Comparison of ENCODE assay signal across 21 mouse cellular contexts in the genomic region with DNA sequence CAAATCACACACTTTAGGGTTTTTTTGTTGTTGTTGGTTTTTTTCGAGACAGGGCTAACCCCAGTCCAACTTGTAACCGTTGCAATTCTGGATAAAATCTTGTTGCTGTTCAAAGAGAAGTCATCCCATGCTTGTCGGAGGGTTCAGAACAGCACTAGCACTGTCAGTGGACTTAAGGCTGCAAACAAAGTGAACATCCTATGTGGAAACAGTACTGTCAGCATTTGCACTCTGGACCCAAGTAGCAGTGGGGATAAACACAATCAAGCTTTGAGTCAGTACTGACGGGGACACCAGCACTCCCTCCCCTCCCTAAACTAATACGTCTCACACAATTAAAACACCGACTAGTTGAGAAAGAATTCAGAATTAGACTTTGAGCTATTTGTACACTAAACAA. TPM values are rescaled to one million over a fixed set of nuclear protein-coding genes. Genes with fewer than 3 reads are reported as not detected.
"Had no signal": no experiment of that assay in that cellular context is flagged by ENCODE, and none has a peak within 500 bp of the region (broad histone marks: within the 10 kb centered on the region; RNA-seq: fewer than 3 reads in every experiment).

No protein-coding gene starts in this region.

- H3K4me2 ChIP-seq: intestine, embryonic 15.5 days; limb, embryonic 13.5 days; liver, embryonic 13.5 days; lung, embryonic 15.5 days; midbrain, embryonic 12.5 days; midbrain, embryonic 15.5 days; neural tube, embryonic 12.5 days; neural tube, embryonic 15.5 days; stomach, embryonic 15.5 days had no signal

- H3K27ac ChIP-seq: intestine, embryonic 15.5 days; limb, embryonic 10.5 days; limb, embryonic 13.5 days; liver, embryonic 13.5 days; lung, embryonic 15.5 days; midbrain, embryonic 12.5 days; midbrain, embryonic 15.5 days; neural tube, embryonic 12.5 days; neural tube, embryonic 15.5 days; stomach, embryonic 15.5 days had no signal

- H3K4me1 ChIP-seq: intestine, embryonic 15.5 days; limb, embryonic 10.5 days; limb, embryonic 13.5 days; lung, embryonic 15.5 days; megakaryocyte, embryonic 14.5 days; midbrain, embryonic 12.5 days; midbrain, embryonic 15.5 days; neural tube, embryonic 12.5 days; neural tube, embryonic 15.5 days; stomach, embryonic 15.5 days had no signal

- ATAC-seq: hindbrain, embryonic 16.5 days; intestine, embryonic 15.5 days; midbrain, embryonic 15.5 days had no signal

- DNase-seq: kidney, postnatal 4 days; liver, embryonic 13.5 days; lung, adult 18-20 months; lung, postnatal 10 days; lung, postnatal 36 days; right cerebral cortex, adult 18-20 months; right cerebral cortex, postnatal 14 days; right cerebral cortex, postnatal 4 days; thymus, postnatal 25 days had no signal

- H3K27me3 ChIP-seq: intestine, embryonic 15.5 days; limb, embryonic 13.5 days; liver, embryonic 13.5 days; lung, embryonic 15.5 days; megakaryocyte, embryonic 14.5 days; midbrain, embryonic 12.5 days; midbrain, embryonic 15.5 days; neural tube, embryonic 12.5 days; neural tube, embryonic 15.5 days; stomach, embryonic 15.5 days had no signal

- H3K4me3 ChIP-seq: intestine, embryonic 15.5 days; limb, embryonic 10.5 days; limb, embryonic 13.5 days; liver, embryonic 13.5 days; lung, embryonic 15.5 days; megakaryocyte, embryonic 14.5 days; midbrain, embryonic 12.5 days; midbrain, embryonic 15.5 days; neural tube, embryonic 12.5 days; neural tube, embryonic 15.5 days; stomach, embryonic 15.5 days had no signal

- H3K9ac ChIP-seq: intestine, embryonic 15.5 days; limb, embryonic 13.5 days; liver, embryonic 13.5 days; lung, embryonic 15.5 days; midbrain, embryonic 12.5 days; midbrain, embryonic 15.5 days; neural tube, embryonic 12.5 days; neural tube, embryonic 15.5 days; stomach, embryonic 15.5 days had no signal

- H3K9me3 ChIP-seq: intestine, embryonic 15.5 days; limb, embryonic 10.5 days; limb, embryonic 13.5 days; liver, embryonic 13.5 days; lung, embryonic 15.5 days; megakaryocyte, embryonic 14.5 days; midbrain, embryonic 12.5 days; midbrain, embryonic 15.5 days; neural tube, embryonic 12.5 days; neural tube, embryonic 15.5 days; stomach, embryonic 15.5 days had no signal

RNA-seq across cellular contexts. Expression of a gene that starts 39.0 kb away (rescaled TPM):
- polyA plus RNA-seq: hindbrain, embryonic 16.5 days; intestine, embryonic 15.5 days; limb, embryonic 10.5 days; limb, embryonic 13.5 days; lung, embryonic 15.5 days; midbrain, embryonic 12.5 days; midbrain, embryonic 15.5 days; neural tube, embryonic 12.5 days; neural tube, embryonic 15.5 days; stomach, embryonic 15.5 days; thymus, postnatal 0 days had no signal
